Mouse (Mus musculus): ENCODE results near the gene Slf2.
A peak's percentile ranks its signal among the peaks of the same experiment; 100 is the strongest.

DNA sequence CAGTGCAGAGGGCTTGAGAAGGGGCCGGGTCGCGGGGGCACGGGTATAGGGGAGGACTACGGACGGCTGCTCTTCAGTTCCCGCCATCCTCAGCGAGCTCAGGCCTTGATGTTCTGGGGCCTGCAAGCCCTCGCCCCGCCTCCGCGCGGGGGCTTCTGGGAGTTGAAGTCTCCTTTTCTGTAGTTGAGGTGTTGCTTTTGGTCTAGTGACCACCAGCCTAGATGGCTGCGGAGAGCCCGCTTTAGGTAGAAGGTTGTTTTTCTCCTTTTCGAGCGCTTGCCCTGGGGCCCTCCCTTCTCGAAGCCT, 456 bp downstream of the Slf2 start:
- TF ChIP-seq CTCF (IDR thresholded peaks at IDR 0.05; ENCODE audit: low read depth, low read length) (0 out of 2 replicates have a peak, but pooled peaks have one; percentile 7), POLR2A (IDR thresholded peaks at IDR 0.05; ENCODE audit: borderline replicate concordance, low read depth, low read length) (no peak)
